Mouse (Mus musculus) naive thymus-derived CD4-positive, alpha-beta T cell, adult 2 months (primary cell): ENCODE data around the gene Slc30a4.

Source experiments
- DNase-seq: peaks from one replicate; pipeline ENCODE4 v3.0.0-alpha.2; 2011; ENCODE audit warnings: low read depth

The Slc30a4 gene

GRCm38 (mm10) chr2:122681379-122682137, 20.9 kb downstream of the Slc30a4 start:
- no peak for DNase-seq

- DNase-seq, result no peak
Measured at GRCm38 (mm10) chr2:122675126-122675525, 27.3 kb downstream of the Slc30a4 start.

- peak; percentile 32 for DNase-seq
Measured at GRCm38 (mm10) chr2:122672841-122673240, 29.6 kb downstream of the Slc30a4 start.

DNA sequence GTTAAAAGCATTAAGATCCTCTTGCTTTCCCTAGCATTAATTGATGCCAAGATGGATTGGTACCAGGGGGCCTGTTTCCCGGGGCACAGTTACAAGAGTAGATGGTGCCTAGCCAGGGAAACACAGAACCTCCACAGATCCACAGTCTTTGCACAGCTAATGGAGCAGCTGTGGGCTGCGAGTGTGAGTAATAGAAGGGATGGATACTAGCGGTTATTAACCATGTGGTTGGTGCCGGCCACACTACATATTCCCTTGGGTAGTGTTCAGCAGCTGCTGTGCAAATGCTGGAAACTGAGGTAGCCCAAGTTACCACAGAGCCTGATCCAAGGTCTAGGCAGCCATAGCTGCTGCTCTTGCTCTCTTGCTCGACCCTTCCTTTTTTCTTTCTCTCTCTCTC, 30.7 kb downstream of the Slc30a4 start:
- DNase-seq, result no peak

- DNase-seq, result peak; percentile 78
Measured at GRCm38 (mm10) chr2:122667856-122668255, 34.6 kb downstream of the Slc30a4 start.

DNA sequence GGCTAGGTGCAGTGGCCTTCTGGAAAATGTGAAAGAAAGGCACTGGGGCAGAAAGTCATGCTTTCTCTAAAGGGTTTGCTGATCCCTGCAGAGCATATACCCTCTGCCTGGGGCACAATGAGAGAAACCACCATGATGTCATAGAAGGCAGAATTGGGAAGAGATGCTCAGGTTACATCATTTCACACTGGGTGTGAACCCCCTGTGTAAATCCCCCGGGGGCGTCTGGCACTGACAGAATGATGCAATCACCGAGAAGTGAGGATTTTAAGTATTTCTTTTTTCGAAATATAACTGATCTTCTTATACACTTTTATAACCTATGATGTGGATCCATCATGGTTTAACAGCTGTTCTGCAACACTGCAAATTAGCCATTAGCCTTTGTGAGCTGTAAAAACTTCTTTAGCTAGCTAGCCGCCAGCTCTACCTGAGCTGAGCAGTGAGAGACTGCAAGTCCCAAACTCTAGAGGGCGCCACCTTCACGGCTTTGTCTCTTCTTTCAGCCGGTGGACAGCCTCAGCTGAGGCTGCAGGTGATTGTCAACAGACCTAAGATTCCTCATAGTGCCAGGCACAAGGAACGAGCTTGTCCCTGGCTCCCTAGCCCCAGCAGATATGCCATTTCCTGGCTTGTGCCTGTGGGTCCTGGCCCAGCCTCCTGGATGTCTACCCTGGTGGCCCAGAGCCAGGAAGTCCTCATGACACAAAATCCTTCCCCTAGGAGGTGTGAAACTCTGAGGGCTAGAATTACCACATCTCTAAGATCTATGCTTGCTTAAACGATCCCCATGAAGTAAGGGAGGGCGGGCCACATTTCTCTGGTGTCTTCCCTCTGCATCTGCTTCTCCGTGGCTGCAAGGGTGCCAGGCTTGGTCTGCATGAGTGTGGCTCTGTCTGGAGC, 36.2 kb downstream of the Slc30a4 start:
- peak; percentile 83 for DNase-seq

- no peak for DNase-seq
Measured at GRCm38 (mm10) chr2:122665253-122665972, 37.0 kb downstream of the Slc30a4 start.

DNA sequence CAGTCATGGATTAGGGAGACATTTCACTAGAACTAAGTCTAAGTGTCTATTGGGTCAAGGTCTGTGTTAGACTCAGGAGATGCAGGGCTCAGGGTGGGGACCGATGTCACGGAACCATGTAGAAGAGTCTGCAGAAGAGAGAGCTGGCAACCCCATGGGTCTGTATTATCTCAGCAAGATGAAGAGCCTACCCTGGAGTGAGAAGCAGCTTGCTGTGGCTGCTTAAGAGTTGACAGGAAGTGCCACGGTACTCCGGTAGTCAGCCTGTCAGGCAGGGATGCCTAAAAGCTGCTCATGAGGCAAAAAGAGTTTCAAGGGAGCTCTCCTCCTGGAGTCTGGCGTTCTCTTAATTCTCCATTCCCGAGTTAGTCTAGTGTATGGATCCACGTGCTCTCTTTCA, 42.6 kb downstream of the Slc30a4 start:
- no peak for DNase-seq

GRCm38 (mm10) chr2:122657707-122658524, 44.5 kb downstream of the Slc30a4 start:
- DNase-seq, result no peak

- no peak for DNase-seq
Measured at GRCm38 (mm10) chr2:122656767-122657166, 45.7 kb downstream of the Slc30a4 start.

DNA sequence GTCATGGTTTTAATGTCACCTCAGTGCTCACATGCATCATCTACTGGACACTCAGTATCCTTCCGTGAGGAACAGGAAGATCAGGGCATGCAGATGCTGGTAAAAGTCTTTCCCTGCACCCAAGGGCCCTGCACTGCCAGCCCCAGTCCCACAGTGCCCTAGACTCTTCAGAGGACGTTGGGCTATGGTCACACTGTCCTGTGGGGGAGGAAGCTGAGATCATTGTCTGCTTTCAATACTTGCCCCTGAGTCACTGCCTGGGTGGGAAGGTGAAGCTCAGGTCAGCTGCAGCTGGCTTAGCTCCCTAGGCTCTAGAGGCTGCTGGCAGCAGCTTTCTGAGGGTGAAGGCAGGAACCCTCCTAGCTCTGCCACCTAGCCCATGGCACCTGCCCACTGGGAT, 46.4 kb downstream of the Slc30a4 start:
- DNase-seq, result no peak

DNA sequence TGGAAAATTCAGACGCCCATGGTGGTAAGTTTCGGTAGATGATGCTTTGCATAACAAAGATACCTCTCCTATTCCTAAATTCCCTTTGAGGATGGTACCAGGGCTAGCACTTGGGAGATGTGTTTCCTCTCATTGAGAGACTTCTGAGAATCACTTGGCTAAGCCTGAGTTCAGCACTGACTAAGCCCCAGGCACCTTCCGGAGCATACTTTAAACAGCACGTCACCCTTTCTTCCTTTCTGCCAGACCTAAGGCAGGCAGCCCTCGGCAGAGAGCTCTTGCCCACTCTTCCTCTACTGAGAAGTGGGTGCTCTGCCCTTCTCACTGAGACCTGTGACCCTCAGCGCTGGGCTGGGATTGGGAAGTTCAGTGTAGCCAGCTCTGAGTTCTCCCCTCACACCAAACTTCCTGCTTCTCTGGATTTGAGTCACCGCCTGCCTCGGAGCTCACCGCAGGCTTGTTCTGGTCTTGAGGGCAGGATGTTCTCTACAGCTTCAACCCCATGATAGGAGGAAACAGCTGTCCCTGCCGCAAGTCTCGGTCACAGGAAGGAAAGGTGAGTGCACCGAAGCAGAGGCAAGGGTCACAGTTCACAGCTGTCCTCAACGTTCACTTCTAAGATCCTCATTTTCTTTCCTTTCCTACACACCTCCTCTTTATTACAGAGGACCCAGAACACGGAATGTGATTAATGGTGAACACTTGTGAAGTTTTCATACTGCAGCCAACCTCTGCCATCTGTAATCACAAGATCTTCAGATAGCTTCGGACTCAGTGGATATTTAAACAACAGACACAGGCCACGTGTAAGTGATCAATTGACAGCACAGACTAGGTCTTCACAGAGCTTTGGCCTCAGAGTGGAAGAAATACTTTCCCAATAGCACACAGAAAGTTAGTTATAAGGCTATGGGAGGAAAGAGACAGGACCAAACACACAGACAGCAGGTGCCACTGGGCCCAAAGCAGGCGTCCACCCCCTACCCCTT, 50.1 kb downstream of the Slc30a4 start:
- peak; percentile 87 for DNase-seq

DNA sequence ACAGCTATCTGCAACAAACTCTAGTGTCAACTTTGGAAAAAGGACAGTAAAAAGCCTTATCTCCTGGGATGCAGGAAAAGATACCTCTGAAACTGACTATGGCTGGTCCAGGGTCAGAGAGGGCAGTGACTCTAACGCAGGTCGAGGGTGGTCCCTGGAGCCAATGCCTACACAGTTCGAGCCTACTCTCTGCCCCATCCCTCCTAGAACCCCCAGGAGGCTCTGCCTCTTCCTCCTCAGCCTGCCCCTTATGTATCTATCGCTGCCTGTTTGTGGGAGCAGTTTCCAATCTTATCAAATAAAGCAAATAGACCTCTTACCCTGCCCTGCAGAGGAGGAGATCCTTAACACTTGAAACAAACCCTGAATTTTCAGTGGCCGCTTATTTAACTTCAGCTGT, 63.8 kb downstream of the Slc30a4 start:
- DNase-seq, result no peak

- DNase-seq, result no peak
Measured at GRCm38 (mm10) chr2:122638029-122638428, 64.4 kb downstream of the Slc30a4 start.

DNA sequence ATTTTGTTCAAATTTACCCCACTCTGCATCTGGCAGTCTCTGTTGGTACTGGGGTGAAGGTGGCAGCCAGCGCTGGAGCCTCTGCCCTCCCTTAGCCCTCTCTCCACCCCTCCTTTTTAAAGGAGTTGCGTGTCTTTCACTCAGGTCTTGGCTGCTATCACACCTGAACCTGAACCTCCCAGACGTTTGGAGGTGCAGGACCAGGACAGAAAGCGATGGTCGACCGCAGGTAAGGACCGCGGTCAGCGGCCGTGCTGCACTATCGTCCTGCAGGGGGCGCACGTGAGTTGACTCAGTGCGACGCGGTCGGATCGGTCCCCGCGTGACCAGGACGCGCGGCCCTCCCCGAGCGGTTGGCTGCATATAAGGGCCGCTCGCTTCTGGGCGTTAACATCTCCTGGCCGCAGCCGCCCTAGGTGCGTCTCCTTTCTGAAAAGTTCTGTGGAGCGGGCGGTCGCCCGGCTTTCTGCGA, 64.9 kb downstream of the Slc30a4 start:
- DNase-seq, result peak; percentile 78

GRCm38 (mm10) chr2:122636686-122637085, 65.8 kb downstream of the Slc30a4 start, which contains the start of gene AA467197:
AA467197 (plus strand) TSS chr2:122636986.
- no peak for DNase-seq
